Mouse (Mus musculus): ENCODE data around the gene Nsrp1. TPM values are rescaled to one million over a fixed set of nuclear protein-coding genes. Genes with fewer than 3 reads are reported as not detected.
"Not testable (repeated sequence)": the region's sequence is repeated elsewhere in the genome, so short reads cannot be mapped to it uniquely, and the experiment has no call there.

Gene Nsrp1
- polyA plus RNA-seq (2011; ENCODE audit: insufficient read depth, insufficient read length, low replicate concordance, missing spikeins): 14.9 and 20.5 TPM in 2 replicates

DNA sequence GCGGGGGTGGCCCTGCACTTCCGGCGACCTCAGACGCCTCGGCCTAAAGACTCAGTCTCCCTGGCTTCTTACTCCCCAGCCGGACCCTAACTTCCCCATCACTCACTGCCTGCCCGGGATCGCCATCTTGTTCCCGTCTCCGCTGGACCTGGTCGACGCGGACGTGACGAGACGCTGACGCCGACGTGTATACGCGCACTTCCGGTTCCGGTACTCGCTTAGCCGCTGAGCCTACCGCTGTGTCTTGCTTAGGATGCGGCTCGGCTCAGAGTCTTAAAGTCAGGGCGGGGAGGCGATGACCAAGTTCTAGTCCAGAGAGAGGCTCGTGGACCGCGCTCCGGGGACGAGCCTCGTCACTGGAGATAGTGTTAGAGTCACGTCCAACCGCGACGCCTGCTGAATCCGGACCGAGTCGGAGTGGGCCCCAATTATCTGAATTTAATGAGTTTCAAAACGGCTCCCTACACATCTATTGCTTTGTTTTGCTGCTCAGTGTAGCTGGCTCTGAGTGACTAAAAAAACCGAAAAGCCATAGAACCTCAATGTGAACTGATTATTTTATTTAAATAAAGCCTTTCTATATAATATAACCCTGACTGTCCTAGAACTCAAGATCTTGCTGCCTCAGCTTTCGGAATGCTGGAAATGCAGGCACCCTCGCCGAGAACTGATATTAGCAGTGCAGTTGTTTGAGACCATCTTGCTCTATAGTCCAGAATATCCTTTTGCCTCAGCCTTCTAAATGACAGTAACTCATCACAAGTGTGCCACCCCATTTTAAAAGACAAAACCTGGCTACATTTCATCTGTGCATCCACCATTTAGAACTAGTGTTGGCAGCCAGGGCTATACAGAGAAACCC lies at the start of gene Nsrp1:
Nsrp1 (minus strand) TSS at position 163 of the 862 bp plus-strand sequence.
- 5% methylated on average over 48 of the region's 48 CpGs for WGBS

DNA sequence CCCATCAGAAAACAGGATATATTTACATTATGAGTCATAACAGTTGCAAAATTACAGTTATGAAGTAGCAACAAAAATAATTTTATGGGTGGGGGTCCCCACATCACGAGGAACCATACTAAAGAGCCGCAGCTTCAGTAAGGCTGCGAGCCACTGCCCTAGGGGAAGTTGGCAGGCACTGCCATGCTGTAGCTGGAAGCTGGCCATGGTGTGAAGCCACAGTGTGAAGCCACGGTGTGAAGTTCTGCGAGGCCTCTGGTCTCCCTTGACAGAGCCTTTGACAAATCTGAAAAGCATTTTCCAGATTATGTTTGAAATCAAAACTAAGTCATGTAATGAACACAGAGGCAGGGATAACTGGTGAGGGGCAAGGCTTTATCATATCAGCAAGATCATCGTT lies 32.9 kb upstream of the Nsrp1 start:
- TF ChIP-seq POLR2A (IDR thresholded peaks at IDR 0.05; ENCODE audit: borderline replicate concordance, control insufficient read depth, low read depth, low read length): no peak
- no peak for TF ChIP-seq CTCF (IDR thresholded peaks at IDR 0.05; ENCODE audit: control insufficient read depth, insufficient read depth, low read length)
- H3K4me3 ChIP-seq (replicated peaks; ENCODE audit: control insufficient read depth, low read depth, low read length): no peak overlapping the region
- 37% methylated on average over 6 of the region's 6 CpGs for WGBS

More for the DNA sequence above, at the start of gene Nsrp1:
- Histone ChIP-seq H3K4me1 (ENCODE audit: control insufficient read depth, insufficient read depth, low read length) (no peaks in the 10 kb centered on the region; the same call in 1 of the 2 replicates), H3K27ac (ENCODE audit: control insufficient read depth, insufficient read depth, low read depth, low read length, poor library complexity) (peak within 1 kb of the TSS; percentile 85), H3K4me3 (replicated peaks; ENCODE audit: control insufficient read depth, low read depth, low read length) (peak within 1 kb of the TSS; percentile 82)
- TF ChIP-seq CTCF (IDR thresholded peaks at IDR 0.05; ENCODE audit: control insufficient read depth, insufficient read depth, low read length) (no peak), POLR2A (IDR thresholded peaks at IDR 0.05; ENCODE audit: borderline replicate concordance, control insufficient read depth, low read depth, low read length) (peak; percentile 98; the same call in 1 of the 2 replicates)

DNA sequence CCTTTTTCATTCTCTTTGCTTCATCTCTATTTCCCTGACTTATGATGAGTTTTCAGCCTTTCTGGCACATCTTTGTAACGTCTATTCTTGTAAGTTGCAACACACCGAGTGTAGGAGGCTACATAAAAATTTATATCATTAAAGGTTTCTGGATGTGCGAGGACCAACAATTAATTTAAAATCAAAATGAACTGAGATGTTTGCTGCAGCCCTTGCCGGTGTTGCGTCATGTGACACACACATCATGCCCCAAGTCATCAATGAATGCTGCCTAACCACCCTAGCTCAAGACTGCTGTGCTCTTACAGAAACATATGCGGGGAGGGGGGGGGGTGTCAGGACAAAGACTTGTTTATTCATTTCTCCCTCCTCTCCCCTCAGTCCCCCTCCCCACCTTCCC lies 30.2 kb upstream of the Nsrp1 start:
- H3K4me1 ChIP-seq (ENCODE audit: control insufficient read depth, insufficient read depth, low read length): no peaks in the 10 kb centered on the region; the same call in 1 of the 2 replicates
- WGBS: 83% methylated on average over 6 of the region's 6 CpGs
- no peak overlapping the region for H3K4me3 ChIP-seq (replicated peaks; ENCODE audit: control insufficient read depth, low read depth, low read length)
- TF ChIP-seq CTCF (IDR thresholded peaks at IDR 0.05; ENCODE audit: control insufficient read depth, insufficient read depth, low read length): no peak
- no peak for TF ChIP-seq POLR2A (IDR thresholded peaks at IDR 0.05; ENCODE audit: borderline replicate concordance, control insufficient read depth, low read depth, low read length)
- H3K27ac ChIP-seq (ENCODE audit: control insufficient read depth, insufficient read depth, low read depth, low read length, poor library complexity): no peak overlapping the region

More for the DNA sequence above, 32.9 kb upstream of the Nsrp1 start:
- Histone ChIP-seq H3K27ac (ENCODE audit: control insufficient read depth, insufficient read depth, low read depth, low read length, poor library complexity) (no peak overlapping the region), H3K4me1 (ENCODE audit: control insufficient read depth, insufficient read depth, low read length) (no peaks in the 10 kb centered on the region)

DNA sequence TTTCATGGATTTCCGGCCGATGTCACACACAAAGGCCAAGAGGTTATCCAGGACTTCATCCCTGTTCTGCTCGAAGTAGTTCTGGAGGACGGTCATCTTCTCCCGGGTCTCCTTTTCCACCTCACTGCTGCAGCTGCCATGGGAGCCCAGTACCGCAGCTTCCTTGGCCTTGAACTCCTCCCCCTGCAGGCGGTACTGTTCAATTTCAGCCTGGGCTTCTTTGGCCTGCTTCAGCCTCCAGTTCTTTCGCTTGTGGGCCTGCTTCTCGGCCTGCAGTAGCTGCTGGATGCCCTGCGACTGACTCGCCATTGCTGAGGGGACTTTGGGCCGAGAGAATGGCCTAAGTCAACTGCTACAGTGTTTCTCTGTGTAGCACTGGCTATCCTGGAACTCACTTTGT lies 29.6 kb upstream of the Nsrp1 start:
- not testable (repeated sequence) for H3K4me1 ChIP-seq (ENCODE audit: control insufficient read depth, insufficient read depth, low read length); H3K4me3 ChIP-seq (replicated peaks; ENCODE audit: control insufficient read depth, low read depth, low read length); H3K27ac ChIP-seq (ENCODE audit: control insufficient read depth, insufficient read depth, low read depth, low read length, poor library complexity)
- 82% methylated on average over 12 of the region's 12 CpGs for WGBS

DNA sequence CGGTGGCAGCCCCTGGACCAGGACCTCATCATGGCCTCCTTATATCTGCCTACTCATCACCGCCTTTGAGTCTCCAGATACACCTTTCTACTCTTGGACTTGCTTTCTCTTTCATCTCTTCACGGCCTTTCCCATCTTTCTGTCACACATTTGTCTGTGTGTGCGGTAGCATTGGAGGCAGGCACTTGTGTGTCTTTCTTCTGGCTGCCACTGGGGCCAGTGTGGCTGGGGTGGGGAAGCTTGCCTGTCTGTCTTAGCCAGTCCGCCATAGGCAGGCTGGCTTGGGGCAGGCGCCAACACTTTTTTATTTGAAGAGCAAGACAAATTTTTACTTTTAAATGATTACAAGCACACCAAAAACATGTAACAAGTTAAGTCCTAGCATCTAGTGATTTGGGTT lies 28.7 kb upstream of the Nsrp1 start:
- Histone ChIP-seq H3K4me3 (replicated peaks; ENCODE audit: control insufficient read depth, low read depth, low read length) (no peak overlapping the region), H3K27ac (ENCODE audit: control insufficient read depth, insufficient read depth, low read depth, low read length, poor library complexity) (no peak overlapping the region), H3K4me1 (ENCODE audit: control insufficient read depth, insufficient read depth, low read length) (no peaks in the 10 kb centered on the region; the same call in 1 of the 2 replicates)
- 88% methylated on average over 6 of the region's 6 CpGs for WGBS
- TF ChIP-seq POLR2A (IDR thresholded peaks at IDR 0.05; ENCODE audit: borderline replicate concordance, control insufficient read depth, low read depth, low read length) (no peak), CTCF (IDR thresholded peaks at IDR 0.05; ENCODE audit: control insufficient read depth, insufficient read depth, low read length) (no peak)

DNA sequence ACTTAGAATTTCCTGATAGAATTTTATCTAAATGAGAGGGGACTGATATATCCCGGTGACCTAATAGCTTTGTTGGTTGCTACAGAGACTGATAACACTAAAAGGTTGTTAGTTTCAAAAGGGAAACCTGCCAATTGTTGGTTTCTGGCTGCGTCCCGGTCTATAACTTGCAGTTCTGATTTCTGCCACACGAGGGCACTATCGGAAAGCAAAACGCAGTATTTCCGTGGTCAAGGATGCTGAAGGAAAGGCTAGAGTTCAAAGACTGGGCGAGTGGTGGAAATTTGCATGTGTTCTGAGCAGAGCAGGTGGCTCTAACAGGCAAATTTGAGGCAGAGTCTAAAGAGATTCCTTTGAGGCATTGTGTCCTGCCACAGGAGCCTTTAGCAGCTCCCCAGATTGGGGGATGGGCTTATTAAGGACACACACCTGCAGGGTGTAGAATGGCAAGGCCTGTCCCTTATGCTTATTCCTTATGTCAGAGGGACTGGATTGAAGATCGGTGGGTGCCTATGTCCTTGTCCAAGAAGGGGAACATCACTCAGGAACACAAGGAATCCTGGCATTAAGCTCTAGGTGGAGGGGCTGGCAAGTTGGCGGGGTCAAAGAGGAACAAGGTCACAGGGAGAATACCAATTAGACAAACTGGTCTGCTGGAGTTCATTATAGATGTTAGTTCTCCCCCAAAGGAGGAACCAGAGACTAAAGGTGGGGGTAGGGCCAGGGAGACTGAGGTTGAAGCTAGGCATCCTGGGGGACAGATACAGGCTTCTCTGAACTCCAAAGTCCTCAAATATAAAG lies 22.1 kb upstream of the Nsrp1 start:
- Histone ChIP-seq H3K4me3 (replicated peaks; ENCODE audit: control insufficient read depth, low read depth, low read length) (no peak overlapping the region), H3K27ac (ENCODE audit: control insufficient read depth, insufficient read depth, low read depth, low read length, poor library complexity) (no peak overlapping the region), H3K4me1 (ENCODE audit: control insufficient read depth, insufficient read depth, low read length) (no peaks in the 10 kb centered on the region; the same call in 1 of the 2 replicates)
- 15% methylated on average over 10 of the region's 10 CpGs for WGBS
- TF ChIP-seq CTCF (IDR thresholded peaks at IDR 0.05; ENCODE audit: control insufficient read depth, insufficient read depth, low read length): peak; percentile 78
- TF ChIP-seq POLR2A (IDR thresholded peaks at IDR 0.05; ENCODE audit: borderline replicate concordance, control insufficient read depth, low read depth, low read length): no peak

DNA sequence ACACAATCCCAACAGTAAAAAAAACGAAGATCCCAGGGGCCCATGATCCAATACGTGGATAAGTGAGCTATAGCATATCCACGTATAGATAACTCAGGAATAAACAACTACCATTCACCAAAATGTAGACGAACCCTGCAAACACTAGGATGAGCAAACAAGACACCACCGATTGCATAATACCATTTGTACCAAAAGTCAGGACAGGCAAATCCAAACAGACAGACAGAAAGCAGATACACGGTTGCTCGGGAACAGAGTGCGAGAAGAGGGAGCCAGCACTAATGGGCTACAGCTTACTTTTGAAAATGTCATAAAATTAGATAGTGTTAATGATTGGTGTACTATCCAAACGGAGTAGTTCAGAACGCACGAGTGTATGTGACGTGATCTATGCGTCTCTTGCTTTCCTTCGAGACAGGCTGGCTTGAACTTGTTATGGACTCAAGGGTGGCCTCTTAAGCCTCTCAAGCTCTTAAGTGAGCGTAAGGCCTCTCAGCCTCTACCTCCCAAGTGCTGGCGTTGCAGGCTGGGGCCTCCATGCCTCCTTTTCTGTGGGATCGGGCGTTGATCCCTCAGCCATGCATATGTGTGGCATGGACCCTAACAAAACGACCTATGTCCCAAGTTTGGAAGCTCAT lies 20.2 kb upstream of the Nsrp1 start:
- no peak overlapping the region for H3K4me3 ChIP-seq (replicated peaks; ENCODE audit: control insufficient read depth, low read depth, low read length)
- no peaks in the 10 kb centered on the region for H3K4me1 ChIP-seq (ENCODE audit: control insufficient read depth, insufficient read depth, low read length)
- WGBS: 79% methylated on average over 19 of the region's 19 CpGs
- H3K27ac ChIP-seq (ENCODE audit: control insufficient read depth, insufficient read depth, low read depth, low read length, poor library complexity): no peak overlapping the region
- no peak for TF ChIP-seq CTCF (IDR thresholded peaks at IDR 0.05; ENCODE audit: control insufficient read depth, insufficient read depth, low read length)
- TF ChIP-seq POLR2A (IDR thresholded peaks at IDR 0.05; ENCODE audit: borderline replicate concordance, control insufficient read depth, low read depth, low read length): no peak

DNA sequence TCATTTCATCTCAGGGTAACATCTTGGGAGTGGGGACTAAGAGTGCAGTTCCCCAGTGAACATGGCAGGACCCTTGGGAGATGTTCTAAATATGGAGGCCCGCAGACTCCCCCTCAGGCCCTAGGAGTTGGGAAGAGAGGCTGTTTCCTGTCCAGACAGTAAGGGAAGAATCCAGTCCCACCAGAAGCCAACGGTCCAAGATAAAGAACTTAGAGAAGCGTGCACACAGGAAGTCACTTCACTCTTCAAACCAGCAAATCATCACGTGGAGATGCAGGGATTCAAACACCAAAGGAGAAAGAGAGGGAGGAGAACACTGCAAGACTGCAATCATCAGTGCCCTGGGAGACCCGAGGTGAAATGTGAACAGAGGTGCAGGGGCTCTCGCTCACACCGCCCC lies 18.8 kb upstream of the Nsrp1 start:
- no peak for TF ChIP-seq POLR2A (IDR thresholded peaks at IDR 0.05; ENCODE audit: borderline replicate concordance, control insufficient read depth, low read depth, low read length)
- TF ChIP-seq CTCF (IDR thresholded peaks at IDR 0.05; ENCODE audit: control insufficient read depth, insufficient read depth, low read length): no peak
- Histone ChIP-seq H3K4me3 (replicated peaks; ENCODE audit: control insufficient read depth, low read depth, low read length) (no peak overlapping the region), H3K27ac (ENCODE audit: control insufficient read depth, insufficient read depth, low read depth, low read length, poor library complexity) (no peak overlapping the region), H3K4me1 (ENCODE audit: control insufficient read depth, insufficient read depth, low read length) (no peaks in the 10 kb centered on the region)
- WGBS: 50% methylated on average over 7 of the region's 7 CpGs

Data from bone marrow, adult 2 months (tissue).